Mouse (Mus musculus) spleen, postnatal 36 days (tissue): Measurements from ENCODE around the gene C1qa.

Experiments used
- DNase-seq, 2 experiments: peaks; one replicate each; pipeline ENCODE4 v3.0.0; 2022; ENCODE audit warnings: low spot score in 2 of 2, mixed read lengths in 1 of 2

C1qa gene

GRCm38 (mm10) chr4:136863517-136863916 is 35.1 kb downstream of the C1qa start:
- DNase-seq, result no peak

- DNase-seq, result no peak
Observed at GRCm38 (mm10) chr4:136862411-136862810, 36.2 kb downstream of the C1qa start.

- no peak for DNase-seq
Observed at GRCm38 (mm10) chr4:136861806-136862205, 36.8 kb downstream of the C1qa start.

- DNase-seq, result no peak
Observed at GRCm38 (mm10) chr4:136860022-136860421, 38.6 kb downstream of the C1qa start.

DNA sequence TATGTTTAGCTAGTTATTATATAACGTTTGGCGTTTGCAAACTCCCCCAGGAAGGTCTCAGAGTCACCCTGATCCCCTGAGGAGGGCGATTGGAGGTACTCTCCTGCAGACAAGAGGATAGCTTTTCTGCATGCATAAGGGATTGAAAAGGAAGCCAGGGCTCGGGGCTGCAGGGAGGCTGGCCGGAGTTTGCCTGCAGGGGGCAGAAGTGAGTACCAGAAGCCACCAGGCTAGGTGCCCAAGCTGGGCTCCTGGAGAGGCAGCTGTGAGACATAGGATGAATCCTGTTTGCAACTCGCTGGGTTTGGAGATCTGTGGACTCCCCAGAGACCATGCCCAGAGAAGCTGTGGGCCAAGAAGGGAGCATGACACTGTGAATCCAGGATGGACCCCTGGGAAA is 43.5 kb downstream of the C1qa start:
- no peak for DNase-seq

- DNase-seq, result no peak
Observed at GRCm38 (mm10) chr4:136852989-136853388, 45.6 kb downstream of the C1qa start.

DNA sequence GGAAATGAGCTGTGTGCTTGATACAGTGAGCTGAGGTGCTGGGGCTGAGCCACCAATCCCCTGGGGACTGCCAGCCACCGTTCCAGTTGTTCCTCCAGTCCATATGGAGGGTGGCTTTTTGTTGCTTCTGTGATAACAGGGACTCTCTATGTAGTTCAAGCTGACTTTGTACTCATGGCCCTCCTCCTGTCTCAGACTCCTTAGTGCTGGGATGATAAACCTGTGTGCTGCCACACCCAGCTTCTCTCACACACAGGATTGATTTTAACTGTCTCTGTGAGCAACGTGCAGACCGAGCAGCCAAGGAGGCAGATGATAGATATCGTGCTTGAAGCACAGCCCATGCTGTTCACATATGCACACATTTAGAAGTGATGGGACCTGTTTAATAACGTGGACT is 46.5 kb downstream of the C1qa start:
- no peak for DNase-seq

- no peak for DNase-seq
Observed at GRCm38 (mm10) chr4:136848565-136848964, 50.0 kb downstream of the C1qa start.

DNA sequence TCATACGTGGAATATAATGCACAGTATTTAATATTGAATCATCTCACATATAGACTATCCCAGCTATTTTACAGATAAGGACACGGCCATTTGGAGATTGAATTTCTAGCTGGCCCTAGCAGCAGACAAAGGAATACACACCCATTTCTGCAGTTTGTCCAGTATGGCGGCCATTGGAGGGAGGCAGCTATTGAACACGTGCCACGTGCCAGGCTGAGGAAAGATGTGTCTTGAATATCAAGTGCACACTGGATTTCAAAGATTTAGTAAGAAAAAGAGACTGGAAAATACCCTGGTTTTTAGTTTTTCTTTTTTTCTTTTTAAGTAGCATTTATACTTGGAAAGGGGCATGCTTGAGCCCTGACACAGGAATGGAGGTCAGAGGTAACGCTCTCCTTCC is 51.4 kb downstream of the C1qa start:
- no peak for DNase-seq
